Mouse (Mus musculus): ENCODE data around the gene Ccdc6. TPM values are rescaled to one million over a fixed set of nuclear protein-coding genes. Genes with fewer than 3 reads are reported as not detected.

Gene Ccdc6
- polyA plus RNA-seq, 1 experiment from 2014 or later: 19.1 TPM

- H3K9me3 ChIP-seq (ENCODE audit: control insufficient read depth, low read length): no peaks in the 10 kb centered on the region
- ATAC-seq (replicated peaks; ENCODE audit: low FRiP score) (no peak), DNase-seq (ENCODE audit: low spot score) (no peak)
- no peak overlapping the region for H3K27ac ChIP-seq (ENCODE audit: low read depth, low read length)
- no peaks in the 10 kb centered on the region for H3K27me3 ChIP-seq (replicated peaks; ENCODE audit: control insufficient read depth, insufficient read depth, low read length)
- H3K4me1 ChIP-seq (replicated peaks; ENCODE audit: control insufficient read depth, insufficient read depth, low read length): peaks cover 47% of the 10 kb centered on the region
- peak overlapping the region; percentile 43 for H3K4me2 ChIP-seq
- no peak overlapping the region for H3K4me3 ChIP-seq (ENCODE audit: low read depth, low read length)
- no peak overlapping the region for H3K9ac ChIP-seq (ENCODE audit: low read depth, low read length)
- 42% methylated on average over 9 of the region's 9 CpGs for WGBS
- no peaks in the 10 kb centered on the region for H3K36me3 ChIP-seq (ENCODE audit: control insufficient read depth, insufficient read depth, low read length)
These were observed 22.5 kb downstream of the Ccdc6 start for GRCm38 (mm10) chr10:70119451-70119850.

DNA sequence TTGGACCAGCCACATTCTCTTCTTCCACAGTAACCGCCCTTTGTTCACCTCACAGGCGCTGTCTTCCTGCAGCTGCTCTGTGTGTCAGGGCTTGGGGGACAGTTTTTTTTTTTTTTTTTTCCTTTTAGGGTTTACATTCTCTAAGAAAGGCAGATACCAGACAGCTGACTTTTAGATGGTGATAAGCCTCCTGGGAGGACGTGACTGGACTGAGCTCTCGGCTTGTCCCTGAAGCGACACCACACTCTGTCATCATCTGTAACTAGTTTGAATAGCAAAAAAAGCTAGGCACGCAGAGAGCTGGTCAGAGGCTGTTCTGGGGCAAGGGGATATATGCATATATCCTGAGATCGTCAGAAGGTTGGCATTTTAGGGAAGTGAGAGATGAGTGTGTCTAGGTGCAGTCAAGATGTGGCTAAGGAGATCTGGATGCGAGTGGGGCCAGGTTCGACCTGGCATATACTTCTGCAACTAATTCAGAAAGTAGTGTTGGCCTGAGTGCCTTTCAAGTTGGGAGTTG, 23.0 kb downstream of the Ccdc6 start:
- no peaks in the 10 kb centered on the region for H3K9me3 ChIP-seq (ENCODE audit: control insufficient read depth, low read length)
- ATAC-seq (replicated peaks; ENCODE audit: low FRiP score): peak; percentile 56
- WGBS: 37% methylated on average over 9 of the region's 9 CpGs
- H3K4me1 ChIP-seq (replicated peaks; ENCODE audit: control insufficient read depth, insufficient read depth, low read length): peaks cover 52% of the 10 kb centered on the region
- H3K4me3 ChIP-seq (ENCODE audit: low read depth, low read length): no peak overlapping the region
- no peak for DNase-seq (ENCODE audit: low spot score)
- no peaks in the 10 kb centered on the region for H3K27me3 ChIP-seq (replicated peaks; ENCODE audit: control insufficient read depth, insufficient read depth, low read length)
- peak overlapping the region; percentile 52; the same call in 1 of the 2 replicates for H3K27ac ChIP-seq (ENCODE audit: low read depth, low read length)
- H3K4me2 ChIP-seq: peak overlapping the region; percentile 43
- peak overlapping the region; percentile 9; the same call in 1 of the 2 replicates for H3K9ac ChIP-seq (ENCODE audit: low read depth, low read length)
- no peaks in the 10 kb centered on the region for H3K36me3 ChIP-seq (ENCODE audit: control insufficient read depth, insufficient read depth, low read length)

DNA sequence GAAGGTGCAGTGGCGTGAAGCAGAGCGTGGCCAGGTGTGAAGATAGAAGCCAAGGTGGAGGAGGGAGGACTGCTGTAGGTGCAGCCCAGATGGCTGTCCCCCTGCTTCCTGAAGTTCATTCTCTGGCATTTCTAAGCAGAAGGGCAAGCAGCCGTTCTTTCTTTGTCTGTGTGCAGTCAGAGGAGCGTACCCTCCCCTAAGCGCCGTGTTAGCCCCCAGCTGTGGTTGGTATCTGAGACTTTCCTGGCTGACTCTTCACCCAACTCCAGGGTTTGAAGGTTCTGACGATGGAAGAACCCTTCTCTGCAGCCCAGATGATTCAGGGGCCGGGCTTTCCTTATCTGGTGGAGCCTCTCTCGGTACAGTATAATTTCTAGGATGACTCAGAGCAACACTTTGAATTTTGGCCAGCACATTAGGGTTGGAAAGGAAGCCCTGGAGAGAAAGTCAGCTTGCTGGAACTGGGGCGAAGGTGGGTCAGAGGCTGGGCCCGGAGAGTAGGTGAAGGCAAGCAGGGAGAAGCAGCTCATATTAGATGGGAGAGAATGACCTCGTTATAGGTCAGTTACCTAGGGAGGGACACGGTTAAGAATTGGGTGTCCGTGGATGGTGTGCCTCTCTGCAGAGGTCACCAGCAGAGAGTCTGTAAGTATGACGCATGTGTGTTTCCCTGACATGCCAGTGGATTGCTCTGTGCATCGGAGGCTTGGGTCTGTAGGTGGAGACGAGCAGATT, 23.9 kb downstream of the Ccdc6 start:
- Histone ChIP-seq H3K4me2 (peak overlapping the region; percentile 57), H3K9ac (ENCODE audit: low read depth, low read length) (peak overlapping the region; percentile 42; the same call in 1 of the 2 replicates), H3K9me3 (ENCODE audit: control insufficient read depth, low read length) (no peaks in the 10 kb centered on the region), H3K27me3 (replicated peaks; ENCODE audit: control insufficient read depth, insufficient read depth, low read length) (no peaks in the 10 kb centered on the region), H3K36me3 (ENCODE audit: control insufficient read depth, insufficient read depth, low read length) (no peaks in the 10 kb centered on the region), H3K4me3 (ENCODE audit: low read depth, low read length) (peak overlapping the region; percentile 14; the same call in 1 of the 2 replicates), H3K4me1 (replicated peaks; ENCODE audit: control insufficient read depth, insufficient read depth, low read length) (peaks cover 61% of the 10 kb centered on the region), H3K27ac (ENCODE audit: low read depth, low read length) (peak overlapping the region; percentile 59)
- DNase-seq (ENCODE audit: low spot score) (no peak), ATAC-seq (replicated peaks; ENCODE audit: low FRiP score) (peak; percentile 65)
- 61% methylated on average over 17 of the region's 17 CpGs for WGBS

GRCm38 (mm10) chr10:70121406-70121695, 24.4 kb downstream of the Ccdc6 start:
- ATAC-seq (replicated peaks; ENCODE audit: low FRiP score): peak; percentile 62
- H3K27ac ChIP-seq (ENCODE audit: low read depth, low read length): peak overlapping the region; percentile 59; the same call in 1 of the 2 replicates
- no peak overlapping the region for H3K9ac ChIP-seq (ENCODE audit: low read depth, low read length)
- H3K4me3 ChIP-seq (ENCODE audit: low read depth, low read length): peak overlapping the region; percentile 14; the same call in 1 of the 2 replicates
- no peaks in the 10 kb centered on the region for H3K9me3 ChIP-seq (ENCODE audit: control insufficient read depth, low read length)
- DNase-seq (ENCODE audit: low spot score): no peak
- H3K36me3 ChIP-seq (ENCODE audit: control insufficient read depth, insufficient read depth, low read length): no peaks in the 10 kb centered on the region
- H3K27me3 ChIP-seq (replicated peaks; ENCODE audit: control insufficient read depth, insufficient read depth, low read length): no peaks in the 10 kb centered on the region
- H3K4me2 ChIP-seq: peak overlapping the region; percentile 57
- peaks cover 66% of the 10 kb centered on the region for H3K4me1 ChIP-seq (replicated peaks; ENCODE audit: control insufficient read depth, insufficient read depth, low read length)
- WGBS: 49% methylated on average over 8 of the region's 8 CpGs

DNA sequence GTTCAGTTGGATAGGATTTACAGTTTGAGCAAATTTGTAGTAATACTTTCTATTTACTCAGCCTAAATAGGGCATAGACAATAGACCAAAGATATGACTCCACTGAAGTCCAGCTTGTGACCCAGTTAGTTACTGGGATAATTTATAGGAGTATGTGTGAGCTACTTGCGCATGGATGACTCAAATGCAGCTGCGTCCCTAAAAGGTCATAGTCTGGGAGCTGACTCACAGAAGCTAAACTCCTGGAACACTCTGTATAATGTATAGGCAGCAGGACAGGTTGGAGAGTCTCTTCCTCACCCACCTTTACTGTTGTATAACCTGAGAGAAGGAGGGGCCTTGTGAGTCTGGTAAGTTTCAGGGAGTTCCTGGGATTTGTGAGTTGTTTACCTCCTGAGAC, 26.5 kb downstream of the Ccdc6 start:
- Histone ChIP-seq H3K4me2 (no peak overlapping the region), H3K27me3 (replicated peaks; ENCODE audit: control insufficient read depth, insufficient read depth, low read length) (no peaks in the 10 kb centered on the region), H3K36me3 (ENCODE audit: control insufficient read depth, insufficient read depth, low read length) (no peaks in the 10 kb centered on the region), H3K27ac (ENCODE audit: low read depth, low read length) (no peak overlapping the region), H3K4me1 (replicated peaks; ENCODE audit: control insufficient read depth, insufficient read depth, low read length) (peaks cover 79% of the 10 kb centered on the region), H3K9me3 (ENCODE audit: control insufficient read depth, low read length) (no peaks in the 10 kb centered on the region), H3K9ac (ENCODE audit: low read depth, low read length) (no peak overlapping the region), H3K4me3 (ENCODE audit: low read depth, low read length) (no peak overlapping the region)
- WGBS: 94% methylated on average over 2 of the region's 2 CpGs
- no peak for ATAC-seq (replicated peaks; ENCODE audit: low FRiP score)
- no peak for DNase-seq (ENCODE audit: low spot score)

- 74% methylated on average over 7 of the region's 7 CpGs for WGBS
- Histone ChIP-seq H3K4me1 (replicated peaks; ENCODE audit: control insufficient read depth, insufficient read depth, low read length) (peaks cover 76% of the 10 kb centered on the region), H3K27me3 (replicated peaks; ENCODE audit: control insufficient read depth, insufficient read depth, low read length) (no peaks in the 10 kb centered on the region), H3K27ac (ENCODE audit: low read depth, low read length) (peak overlapping the region; percentile 94), H3K9me3 (ENCODE audit: control insufficient read depth, low read length) (no peaks in the 10 kb centered on the region), H3K4me3 (ENCODE audit: low read depth, low read length) (no peak overlapping the region), H3K4me2 (peak overlapping the region; percentile 36), H3K36me3 (ENCODE audit: control insufficient read depth, insufficient read depth, low read length) (no peaks in the 10 kb centered on the region), H3K9ac (ENCODE audit: low read depth, low read length) (peak overlapping the region; percentile 55; the same call in 1 of the 2 replicates)
- ATAC-seq (replicated peaks; ENCODE audit: low FRiP score) (no peak), DNase-seq (ENCODE audit: low spot score) (no peak)
These were observed 28.6 kb downstream of the Ccdc6 start for GRCm38 (mm10) chr10:70125491-70125890.

GRCm38 (mm10) chr10:70127273-70127672, 30.4 kb downstream of the Ccdc6 start:
- Histone ChIP-seq H3K4me3 (ENCODE audit: low read depth, low read length) (no peak overlapping the region), H3K27me3 (replicated peaks; ENCODE audit: control insufficient read depth, insufficient read depth, low read length) (no peaks in the 10 kb centered on the region), H3K9ac (ENCODE audit: low read depth, low read length) (peak overlapping the region; percentile 34; the same call in 1 of the 2 replicates), H3K4me2 (peak overlapping the region; percentile 64), H3K4me1 (replicated peaks; ENCODE audit: control insufficient read depth, insufficient read depth, low read length) (peaks cover 75% of the 10 kb centered on the region), H3K36me3 (ENCODE audit: control insufficient read depth, insufficient read depth, low read length) (no peaks in the 10 kb centered on the region), H3K27ac (ENCODE audit: low read depth, low read length) (peak overlapping the region; percentile 94), H3K9me3 (ENCODE audit: control insufficient read depth, low read length) (no peaks in the 10 kb centered on the region)
- 29% methylated on average over 8 of the region's 8 CpGs for WGBS
- ATAC-seq (replicated peaks; ENCODE audit: low FRiP score): peak; percentile 90
- DNase-seq (ENCODE audit: low spot score): no peak

DNA sequence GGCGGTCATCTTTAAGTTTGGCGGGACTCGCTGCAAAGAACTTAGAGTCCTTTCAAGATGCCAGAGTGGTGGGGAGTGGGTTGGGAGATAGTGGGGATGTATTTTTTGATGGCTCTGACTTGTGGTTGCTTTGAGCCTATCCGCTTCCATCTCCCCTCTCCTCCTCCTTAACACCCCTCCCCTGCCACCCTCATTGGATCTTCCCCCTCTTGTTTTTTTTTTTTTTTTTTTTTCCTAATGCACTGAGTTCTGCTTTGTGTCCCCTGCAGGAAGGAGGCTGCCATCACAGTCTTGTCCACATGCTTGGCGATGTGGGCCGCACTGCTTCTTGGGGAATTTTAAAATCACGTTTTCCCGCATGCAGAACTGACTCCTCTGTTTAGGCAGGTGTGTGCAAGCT, 31.5 kb downstream of the Ccdc6 start:
- peak overlapping the region; percentile 94 for H3K27ac ChIP-seq (ENCODE audit: low read depth, low read length)
- WGBS: 73% methylated on average over 8 of the region's 8 CpGs
- peak overlapping the region; percentile 64 for H3K4me2 ChIP-seq
- H3K9me3 ChIP-seq (ENCODE audit: control insufficient read depth, low read length): no peaks in the 10 kb centered on the region
- ATAC-seq (replicated peaks; ENCODE audit: low FRiP score) (no peak), DNase-seq (ENCODE audit: low spot score) (no peak)
- no peaks in the 10 kb centered on the region for H3K36me3 ChIP-seq (ENCODE audit: control insufficient read depth, insufficient read depth, low read length)
- peaks cover 86% of the 10 kb centered on the region for H3K4me1 ChIP-seq (replicated peaks; ENCODE audit: control insufficient read depth, insufficient read depth, low read length)
- no peak overlapping the region for H3K9ac ChIP-seq (ENCODE audit: low read depth, low read length)
- no peak overlapping the region for H3K4me3 ChIP-seq (ENCODE audit: low read depth, low read length)
- H3K27me3 ChIP-seq (replicated peaks; ENCODE audit: control insufficient read depth, insufficient read depth, low read length): no peaks in the 10 kb centered on the region
